Mouse (Mus musculus) kidney, postnatal 4 days (tissue): ENCODE measurements around the gene Btbd35f16.
"Not testable (repeated sequence)": the region's sequence is repeated elsewhere in the genome, so short reads cannot be mapped to it uniquely, and the experiment has no call there.

Source experiments
- DNase-seq, 2 experiments: peaks; one replicate each; pipeline ENCODE4 v3.0.0; 2021; ENCODE audit warnings: mixed read lengths in 2 of 2

Gene Btbd35f16

DNA sequence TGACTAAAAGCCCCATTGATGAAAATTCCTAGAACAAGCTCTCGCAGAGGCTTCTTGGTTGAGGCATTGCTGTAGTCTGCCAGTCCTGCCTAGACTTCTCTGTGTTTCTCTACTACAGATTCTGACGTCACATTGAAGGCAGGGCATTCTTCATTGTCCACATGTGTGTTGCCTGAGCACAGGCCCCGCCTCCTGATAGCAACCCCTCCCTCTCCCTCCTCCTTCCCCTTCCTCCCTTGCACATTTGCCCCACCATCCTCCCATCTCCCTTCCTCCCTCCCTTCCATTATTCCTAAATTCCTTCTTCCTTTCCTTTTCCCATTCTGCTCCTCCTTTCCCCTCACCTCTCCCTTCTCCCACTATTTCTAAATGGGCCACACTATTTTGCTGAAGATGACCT is at the start of gene Btbd35f16:
Btbd35f16 (minus strand) TSS at position 101 of the 400 bp plus-strand sequence.
- DNase-seq = not testable (repeated sequence)
